Mouse (Mus musculus): ENCODE results near the gene Slc36a2. TPM values are rescaled to one million over a fixed set of nuclear protein-coding genes. Genes with fewer than 3 reads are reported as not detected.
"Not testable (repeated sequence)": the region's sequence is repeated elsewhere in the genome, so short reads cannot be mapped to it uniquely, and the experiment has no call there.

Gene Slc36a2
- total RNA-seq, 1 experiment from 2014 or later = 0.14 TPM

DNA sequence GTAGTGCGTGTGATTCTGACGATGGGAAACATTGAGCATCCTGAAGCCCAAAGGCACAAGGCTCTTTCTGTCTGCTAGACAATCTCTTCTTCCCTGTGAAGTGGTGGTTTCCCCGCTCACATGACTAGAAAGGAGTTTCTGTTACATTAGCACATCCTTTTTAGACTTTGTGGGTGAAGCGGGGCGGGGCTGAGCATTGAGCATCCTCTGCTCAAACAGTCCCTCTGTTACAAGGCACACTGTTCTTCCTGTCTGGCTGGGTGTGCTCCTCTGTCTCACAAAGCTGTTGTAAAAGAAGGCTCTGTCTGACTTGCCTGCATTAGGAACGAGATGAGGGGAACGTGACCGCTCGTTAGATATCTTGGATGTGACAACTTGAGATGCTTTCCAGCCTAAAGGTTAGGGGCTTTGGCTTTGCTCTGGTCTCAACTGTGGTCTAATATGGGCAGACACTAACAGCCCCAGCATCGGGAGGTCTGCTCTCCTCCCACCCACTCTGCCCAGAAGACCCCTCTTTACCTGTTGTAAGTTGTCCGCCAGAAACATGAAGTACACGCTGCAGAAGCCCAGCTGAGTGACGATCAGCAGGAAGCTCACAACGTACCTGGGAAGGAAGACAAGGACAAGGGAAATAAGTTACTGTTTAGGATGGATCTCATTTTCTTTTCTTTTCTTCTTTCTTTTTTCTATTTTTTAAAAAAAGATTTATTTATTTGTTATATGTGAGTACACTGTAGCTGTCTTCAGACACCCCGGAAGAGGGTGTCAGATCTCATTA lies 47.9 kb downstream of the Slc36a2 start:
- ATAC-seq (replicated peaks; ENCODE audit: low read depth, poor library complexity, severe bottlenecking) = peak; percentile 86

DNA sequence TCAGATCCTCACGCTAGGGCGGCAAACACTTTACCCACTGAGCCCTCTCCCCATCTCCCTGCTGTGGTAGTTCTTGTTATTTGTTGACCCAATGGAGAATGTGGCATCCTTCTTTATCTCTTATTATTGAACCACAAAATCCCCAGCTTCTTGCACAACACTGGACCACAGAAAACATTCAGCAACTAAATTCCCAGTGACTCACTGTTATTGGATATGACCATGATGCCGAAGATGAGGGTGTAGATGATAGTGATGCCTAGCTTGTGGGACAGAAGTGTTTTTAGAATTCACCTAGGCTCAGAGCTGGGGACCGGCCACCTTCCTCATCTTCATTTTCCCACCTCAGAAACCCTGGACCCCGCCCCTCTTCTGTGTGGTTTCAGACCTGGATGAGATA lies 50.0 kb downstream of the Slc36a2 start:
- ATAC-seq (replicated peaks; ENCODE audit: low read depth, poor library complexity, severe bottlenecking) = no peak

DNA sequence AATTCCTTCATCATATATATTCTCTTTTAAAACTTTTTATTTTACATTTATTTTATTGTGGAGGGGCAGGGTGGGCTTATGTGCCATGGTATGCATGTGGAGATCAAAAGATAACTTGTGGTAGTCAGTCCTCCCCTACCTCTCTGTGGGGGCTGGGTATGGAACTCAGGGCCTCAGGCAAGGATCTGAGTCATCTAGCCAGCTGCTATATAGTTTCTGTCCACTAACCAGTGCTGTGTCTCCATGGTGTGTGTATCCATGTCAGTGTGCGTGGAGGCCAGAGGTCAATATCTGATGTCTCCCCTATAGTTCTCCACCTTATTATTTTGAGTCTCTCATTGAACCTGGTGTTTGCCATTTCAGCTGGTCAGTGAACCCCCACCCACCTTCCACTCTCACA lies 50.5 kb downstream of the Slc36a2 start:
- no peak for ATAC-seq (replicated peaks; ENCODE audit: low read depth, poor library complexity, severe bottlenecking)

DNA sequence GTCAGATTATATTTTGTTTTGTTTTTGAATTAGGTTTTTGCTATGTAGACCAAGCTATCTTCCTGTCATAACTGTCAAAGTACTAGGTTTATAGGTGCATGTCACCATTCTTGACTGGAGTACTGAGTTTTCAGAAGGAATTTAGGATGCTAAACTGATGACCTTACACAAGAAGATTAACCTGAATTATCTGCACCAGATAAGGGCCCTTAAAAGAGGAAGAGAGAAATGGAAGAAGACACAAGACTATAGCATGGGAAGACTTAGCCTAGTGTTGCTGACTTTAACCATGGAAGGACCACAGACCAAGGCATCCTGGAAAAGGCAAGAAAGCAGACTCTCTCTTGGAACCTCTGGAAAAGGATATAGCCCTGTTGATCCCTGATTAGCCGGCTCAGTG lies 51.7 kb downstream of the Slc36a2 start:
- no peak for ATAC-seq (replicated peaks; ENCODE audit: low read depth, poor library complexity, severe bottlenecking)

DNA sequence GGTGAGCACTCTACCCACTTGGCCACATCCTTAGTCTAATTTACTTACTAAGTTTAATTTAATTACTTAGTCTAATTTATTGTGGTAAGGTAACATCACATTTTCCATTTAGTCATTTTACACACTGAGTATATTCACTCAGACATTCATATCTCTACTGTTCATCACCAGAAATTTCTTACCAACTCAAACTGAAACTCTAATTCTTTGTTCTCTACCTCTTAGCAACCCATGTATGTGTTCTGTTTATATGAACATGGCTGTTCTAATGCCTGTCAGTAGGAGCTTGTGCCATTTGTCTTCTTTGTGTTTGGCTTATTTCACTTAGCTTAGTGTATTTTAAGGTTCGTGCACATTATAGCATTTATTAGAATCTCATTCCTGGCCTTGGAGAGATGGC lies 52.9 kb downstream of the Slc36a2 start:
- no peak for ATAC-seq (replicated peaks; ENCODE audit: low read depth, poor library complexity, severe bottlenecking)

- ATAC-seq (replicated peaks; ENCODE audit: low read depth, poor library complexity, severe bottlenecking) = peak; percentile 90
Measured at GRCm38 (mm10) chr11:55131077-55131742, 53.7 kb downstream of the Slc36a2 start.

- ATAC-seq (replicated peaks; ENCODE audit: low read depth, poor library complexity, severe bottlenecking) = no peak
Measured at GRCm38 (mm10) chr11:55128411-55128810, 56.5 kb downstream of the Slc36a2 start.

DNA sequence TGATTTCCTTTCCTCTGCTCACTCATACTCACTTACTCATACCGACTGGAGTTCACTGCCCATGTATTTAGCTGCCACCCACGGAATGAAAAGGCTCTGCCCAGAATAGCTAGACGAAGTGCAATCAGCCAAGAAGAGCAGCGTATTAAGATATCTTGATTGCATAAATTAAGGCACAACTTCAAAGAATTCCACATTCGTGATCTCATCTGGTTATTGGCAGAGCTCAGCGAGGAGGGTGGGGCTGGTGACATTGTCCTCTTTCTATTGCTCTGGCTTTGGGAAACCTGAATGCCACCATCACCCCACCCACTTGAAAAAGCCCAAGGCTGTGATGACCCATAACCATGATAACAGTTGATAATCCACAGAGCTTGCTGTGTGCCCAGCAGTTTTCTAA lies 56.9 kb downstream of the Slc36a2 start:
- no peak for ATAC-seq (replicated peaks; ENCODE audit: low read depth, poor library complexity, severe bottlenecking)

DNA sequence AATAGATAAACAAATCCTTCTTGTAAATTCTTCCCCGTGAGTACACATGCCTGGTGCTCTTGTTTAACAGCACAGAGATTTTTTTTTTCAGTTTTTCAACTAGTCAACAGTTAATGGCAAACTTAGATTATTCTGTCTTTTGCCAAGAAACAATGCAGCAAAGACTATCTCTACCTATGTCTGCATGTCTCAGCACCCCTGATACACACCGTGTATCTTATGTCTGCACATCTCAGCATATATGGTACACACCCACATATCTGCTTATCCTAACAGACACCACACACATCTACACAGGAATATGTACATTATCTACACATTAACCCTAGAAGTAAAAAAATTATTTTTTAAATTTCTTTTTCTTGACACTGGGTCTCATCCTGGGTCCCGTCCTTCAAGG lies 58.2 kb downstream of the Slc36a2 start:
- ATAC-seq (replicated peaks; ENCODE audit: low read depth, poor library complexity, severe bottlenecking) = no peak

DNA sequence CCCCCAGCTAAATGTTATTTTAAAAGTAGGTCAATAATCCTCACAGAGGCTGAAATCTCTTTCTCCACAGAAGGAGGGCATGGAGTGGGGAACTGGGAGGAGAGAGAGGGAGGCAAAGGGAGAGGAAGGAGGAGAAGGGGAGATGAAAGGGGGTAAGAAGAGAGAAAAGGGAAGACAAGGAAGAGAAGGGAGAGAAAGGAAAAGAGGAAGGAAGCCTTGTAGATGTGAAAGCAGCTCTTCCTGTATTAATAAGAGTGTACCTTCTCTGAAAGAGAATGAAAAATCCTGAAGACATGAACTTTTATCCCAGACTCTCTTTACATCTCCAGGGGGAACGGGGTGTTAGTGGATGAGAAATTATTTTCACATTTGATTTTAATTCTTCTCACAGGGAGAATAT lies 63.4 kb downstream of the Slc36a2 start:
- no peak for ATAC-seq (replicated peaks; ENCODE audit: low read depth, poor library complexity, severe bottlenecking)

DNA sequence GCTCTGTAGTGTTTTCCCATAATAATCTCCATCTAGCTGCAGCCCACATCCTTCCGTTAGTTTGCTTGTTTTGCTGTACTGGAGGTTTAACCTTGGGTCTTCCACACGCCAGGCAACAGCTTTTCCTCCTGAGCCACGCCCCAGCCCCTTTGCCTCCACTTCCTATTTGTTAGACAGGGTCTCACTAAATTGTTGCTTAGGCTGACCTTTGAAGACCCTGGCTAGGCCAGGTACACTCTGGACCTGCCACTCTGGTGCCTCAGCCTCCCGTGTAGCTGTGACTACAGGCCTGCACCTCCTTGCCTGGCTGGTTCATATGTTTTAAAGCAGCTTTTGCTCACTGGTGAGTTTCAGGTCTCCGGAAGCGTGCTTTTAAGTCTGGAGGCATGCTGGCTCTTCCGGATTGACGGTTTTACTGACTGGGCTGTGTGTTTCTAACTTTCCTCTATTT lies 64.0 kb downstream of the Slc36a2 start:
- peak; percentile 83 for ATAC-seq (replicated peaks; ENCODE audit: low read depth, poor library complexity, severe bottlenecking)

GRCm38 (mm10) chr11:55120279-55120678 lies 64.6 kb downstream of the Slc36a2 start:
- ATAC-seq (replicated peaks; ENCODE audit: low read depth, poor library complexity, severe bottlenecking) = no peak

GRCm38 (mm10) chr11:55117031-55117430 lies 67.8 kb downstream of the Slc36a2 start:
- peak; percentile 31 for ATAC-seq (replicated peaks; ENCODE audit: low read depth, poor library complexity, severe bottlenecking)

DNA sequence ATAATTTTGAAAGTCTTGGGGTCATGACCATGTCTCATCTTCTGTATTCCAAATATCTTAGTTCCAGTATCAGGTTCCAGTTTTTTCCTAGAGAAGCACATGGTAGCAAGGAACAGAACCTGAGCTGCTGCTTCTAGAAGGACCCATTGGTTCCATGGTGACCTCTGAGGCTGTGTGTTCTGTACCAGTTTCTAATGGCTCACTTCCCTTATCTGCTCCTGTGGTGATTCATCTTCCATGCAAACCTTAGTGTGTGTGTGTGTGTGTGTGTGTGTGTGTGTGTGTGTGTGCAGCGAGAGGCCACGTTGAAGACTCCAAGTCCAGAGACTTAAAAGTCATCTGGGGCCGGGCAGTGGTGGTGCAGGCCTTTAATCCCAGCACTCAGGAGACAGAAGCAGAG lies 68.9 kb downstream of the Slc36a2 start:
- ATAC-seq (replicated peaks; ENCODE audit: low read depth, poor library complexity, severe bottlenecking) = no peak

- ATAC-seq (replicated peaks; ENCODE audit: low read depth, poor library complexity, severe bottlenecking) = no peak
Measured at GRCm38 (mm10) chr11:55114291-55114690, 70.6 kb downstream of the Slc36a2 start.

GRCm38 (mm10) chr11:55113861-55114250 lies 71.0 kb downstream of the Slc36a2 start:
- ATAC-seq (replicated peaks; ENCODE audit: low read depth, poor library complexity, severe bottlenecking) = not testable (repeated sequence)

GRCm38 (mm10) chr11:55113209-55113860 lies 71.5 kb downstream of the Slc36a2 start:
- peak; percentile 81 for ATAC-seq (replicated peaks; ENCODE audit: low read depth, poor library complexity, severe bottlenecking)

- ATAC-seq (replicated peaks; ENCODE audit: low read depth, poor library complexity, severe bottlenecking) = no peak
Measured at GRCm38 (mm10) chr11:55110566-55111169, 74.2 kb downstream of the Slc36a2 start.

GRCm38 (mm10) chr11:55109521-55110300 lies 75.2 kb downstream of the Slc36a2 start:
- no peak for ATAC-seq (replicated peaks; ENCODE audit: low read depth, poor library complexity, severe bottlenecking)
